Mouse (Mus musculus): ENCODE results near the gene Ntn3.

Ntn3 gene

GRCm38 (mm10) chr17:24190934-24191333, 18.4 kb downstream of the Ntn3 start:
- no peak for DNase-seq (ENCODE audit: low spot score)

- no peak for DNase-seq (ENCODE audit: low spot score)
Observed at GRCm38 (mm10) chr17:24174259-24174658, 35.1 kb downstream of the Ntn3 start.

- DNase-seq (ENCODE audit: low spot score), result peak; percentile 87
Observed at GRCm38 (mm10) chr17:24173423-24173822, 35.9 kb downstream of the Ntn3 start.

GRCm38 (mm10) chr17:24171738-24172137, 37.6 kb downstream of the Ntn3 start:
- no peak for DNase-seq (ENCODE audit: low spot score)

- no peak for DNase-seq (ENCODE audit: low spot score)
Observed at GRCm38 (mm10) chr17:24170729-24171128, 38.6 kb downstream of the Ntn3 start.

- no peak for DNase-seq (ENCODE audit: low spot score)
Observed at GRCm38 (mm10) chr17:24170125-24170524, 39.2 kb downstream of the Ntn3 start.

- peak; percentile 96 for DNase-seq (ENCODE audit: low spot score)
Observed at GRCm38 (mm10) chr17:24169317-24170065, 39.8 kb downstream of the Ntn3 start, which contains the start of gene Atp6v0c. Gene Atp6v0c, minus strand, starts transcription at chr17:24169702.

GRCm38 (mm10) chr17:24168590-24169277, 40.6 kb downstream of the Ntn3 start:
- DNase-seq (ENCODE audit: low spot score), result peak; percentile 67

GRCm38 (mm10) chr17:24167891-24168505, 41.3 kb downstream of the Ntn3 start:
- no peak for DNase-seq (ENCODE audit: low spot score)

GRCm38 (mm10) chr17:24167120-24167519, 42.2 kb downstream of the Ntn3 start:
- no peak for DNase-seq (ENCODE audit: low spot score)

GRCm38 (mm10) chr17:24164566-24165259, 44.6 kb downstream of the Ntn3 start:
- no peak for DNase-seq (ENCODE audit: low spot score)

GRCm38 (mm10) chr17:24163176-24163962, 46.0 kb downstream of the Ntn3 start, which contains the start of gene Amdhd2:
Gene Amdhd2, minus strand, starts transcription at chr17:24163766.
- peak; percentile 97 for DNase-seq (ENCODE audit: low spot score)

- no peak for DNase-seq (ENCODE audit: low spot score)
Observed at GRCm38 (mm10) chr17:24162584-24163175, 46.7 kb downstream of the Ntn3 start.

- no peak for DNase-seq (ENCODE audit: low spot score)
Observed at GRCm38 (mm10) chr17:24161466-24161865, 47.9 kb downstream of the Ntn3 start.

- DNase-seq (ENCODE audit: low spot score), result no peak
Observed at GRCm38 (mm10) chr17:24157526-24157925, 51.8 kb downstream of the Ntn3 start.

- DNase-seq (ENCODE audit: low spot score), result no peak
Observed at GRCm38 (mm10) chr17:24157121-24157520, 52.2 kb downstream of the Ntn3 start.

GRCm38 (mm10) chr17:24156394-24156793, 52.9 kb downstream of the Ntn3 start:
- DNase-seq (ENCODE audit: low spot score), result no peak

GRCm38 (mm10) chr17:24155742-24156141, 53.6 kb downstream of the Ntn3 start:
- no peak for DNase-seq (ENCODE audit: low spot score)

- DNase-seq (ENCODE audit: low spot score), result no peak
Observed at GRCm38 (mm10) chr17:24154463-24154862, 54.9 kb downstream of the Ntn3 start.
